Mouse (Mus musculus): ENCODE results near the gene Mgll.

GRCm38 (mm10) chr6:88770981-88771380, 46.8 kb downstream of the Mgll start:
- TF ChIP-seq CTCF (IDR thresholded peaks at IDR 0.05) (no peak), POLR2A (IDR thresholded peaks at IDR 0.05; ENCODE audit: insufficient read depth, low read depth, low read length) (no peak), EP300 (IDR thresholded peaks at IDR 0.05; ENCODE audit: insufficient read depth, low read depth, low read length) (no peak)
